In the genomic region with DNA sequence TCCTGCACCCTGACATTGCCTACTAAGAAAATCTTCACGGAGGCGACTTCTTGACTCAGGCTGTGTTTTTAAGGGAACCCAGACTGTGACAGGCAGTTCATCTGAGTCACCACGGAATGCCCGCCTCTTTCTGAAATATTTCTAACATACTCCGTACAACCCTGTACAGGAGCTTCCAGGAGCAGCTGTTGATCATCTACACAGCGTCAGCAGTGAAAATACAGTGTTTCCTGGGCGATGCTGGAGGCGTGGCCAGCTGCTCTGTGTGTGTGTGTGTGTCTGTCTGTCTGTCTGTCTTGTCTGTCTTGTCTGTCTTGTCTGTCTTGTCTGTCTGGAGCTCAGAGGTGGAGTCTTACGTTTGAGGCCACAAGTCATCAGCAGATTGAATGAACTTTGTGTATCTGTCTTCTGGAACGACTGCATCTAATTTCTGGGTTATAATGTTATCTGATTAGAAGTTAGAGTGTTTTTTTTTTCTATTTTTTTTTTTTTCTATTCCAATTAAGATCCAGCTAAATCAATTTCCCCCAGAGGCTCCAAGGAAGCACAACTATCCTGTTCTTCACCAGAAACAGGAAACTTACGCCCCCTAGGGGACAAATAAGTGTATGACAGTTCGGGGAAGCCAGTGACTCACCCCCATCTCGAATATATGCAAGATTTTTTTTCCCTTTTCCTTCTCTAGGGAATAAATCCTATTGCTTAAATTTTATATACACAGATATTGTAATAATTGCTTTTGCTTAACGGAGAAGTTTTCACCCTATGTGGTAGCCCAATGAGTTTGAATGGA, we compare ENCODE assay signal across 8 mouse cellular contexts. TPM values are rescaled to one million over a fixed set of nuclear protein-coding genes. Genes with fewer than 3 reads are reported as not detected.
DNase-seq lines count a peak whose midpoint lies in the region; ATAC-seq and TF ChIP-seq lines count a peak whose summit lies in the region.

No protein-coding gene starts in this region.

- no peaks in the 10 kb centered on the region for H3K36me3 ChIP-seq in heart, adult 2 months (ENCODE audit: control insufficient read depth, insufficient read depth, low read length)

- no peak overlapping the region for H3K9ac ChIP-seq in heart, adult 2 months (ENCODE audit: low read depth, low read length)

- peak; percentile 14 to 24 for DNase-seq in heart, adult 2 months
- DNase-seq in heart, postnatal 25 days (ENCODE audit: low spot score), result no peak
- peak; percentile 50 for DNase-seq in 416B (ENCODE audit: low read depth)
- DNase-seq in T-cell, adult 2 months (ENCODE audit: low spot score), result peak; percentile 88
- DNase-seq in embryo, embryonic 10.5 days (ENCODE audit: low spot score), result peak; percentile 70
- DNase-seq in layer of hippocampus, postnatal 10 days (ENCODE audit: low spot score in 2 of 2), result peak; percentile 64 to 71

- no peaks in the 10 kb centered on the region for H3K27me3 ChIP-seq in heart, adult 2 months (ENCODE audit: control insufficient read depth, insufficient read depth, low read length)

- peak; percentile 81 for TF ChIP-seq CTCF in heart, adult 2 months (IDR thresholded peaks at IDR 0.05)

- intact Hi-C loops in heart, adult 2 months (cut with DNase I), result no loop called here
- intact Hi-C loops in heart, postnatal 25 days (cut with DNase I), result loop anchor here (1.0 kb wide), 1 partner anchor 88 kb away; no protein-coding TSS in a partner anchor

- no peak for TF ChIP-seq POLR2A in heart, adult 2 months (IDR thresholded peaks at IDR 0.05; ENCODE audit: insufficient read depth, low read depth, low read length)

- peak; percentile 40; the same call in 1 of the 2 replicates for ATAC-seq in neutrophil, adult 5-6 weeks (ENCODE audit: extremely low read depth, insufficient number of reproducible peaks, low FRiP score, poor library complexity, severe bottlenecking)
- no peak for ATAC-seq in erythroblast, adult 5-6 weeks (replicated peaks; ENCODE audit: low FRiP score, poor library complexity, severe bottlenecking)

- TF ChIP-seq EP300 in heart, adult 2 months (IDR thresholded peaks at IDR 0.05; ENCODE audit: insufficient read depth, low read depth, low read length), result no peak

- H3K4me1 ChIP-seq in heart, adult 2 months (ENCODE audit: control insufficient read depth, insufficient read depth, low read length), result 0 out of 2 replicates have a peak, but pooled peaks cover 1% of the 10 kb centered on the region

- H3K27ac ChIP-seq in heart, adult 2 months, result no peak overlapping the region

- no peaks in the 10 kb centered on the region for H3K79me2 ChIP-seq in heart, adult 2 months (replicated peaks; ENCODE audit: control insufficient read depth, insufficient read depth, low read length)

- WGBS in heart, adult 2 months, result 33% methylated on average over 14 of the region's 14 CpGs

- H3K4me3 ChIP-seq in heart, adult 2 months, result no peak overlapping the region

RNA-seq across cellular contexts. Expression of gene Art2b, which starts 47.1 kb away (rescaled TPM):
- total RNA-seq in heart, adult 2 months (2021), result under 1 TPM in 1 of 2 experiments, not detected in 1; 0.21 TPM
- polyA plus RNA-seq in heart, adult 2 months (2012; rRNA removed), result 0.06 and 0.18 TPM in 2 replicates
- total RNA-seq in heart, postnatal 25 days (2021), result not detected
- not detected for total RNA-seq in layer of hippocampus, postnatal 10 days (2021)
- 6.9 and 9.2 TPM in 2 replicates for total RNA-seq in neutrophil, adult 5-6 weeks (2017)
- not detected in 2 replicates for total RNA-seq in erythroblast, adult 5-6 weeks (2015; ENCODE audit: low replicate concordance)
- 0.14 TPM in 1 of 2 replicates, not detected in the other for total RNA-seq in erythroblast, adult 5-6 weeks (2017; ENCODE audit: low replicate concordance)
